Mouse (Mus musculus) retina, embryonic 14.5 days (tissue): ENCODE results near the gene Bmp5.

Source experiments
- DNase-seq: peaks from one replicate; pipeline ENCODE4 v3.0.0-alpha.2; 2015; ENCODE audit warnings: low spot score

The Bmp5 gene

DNA sequence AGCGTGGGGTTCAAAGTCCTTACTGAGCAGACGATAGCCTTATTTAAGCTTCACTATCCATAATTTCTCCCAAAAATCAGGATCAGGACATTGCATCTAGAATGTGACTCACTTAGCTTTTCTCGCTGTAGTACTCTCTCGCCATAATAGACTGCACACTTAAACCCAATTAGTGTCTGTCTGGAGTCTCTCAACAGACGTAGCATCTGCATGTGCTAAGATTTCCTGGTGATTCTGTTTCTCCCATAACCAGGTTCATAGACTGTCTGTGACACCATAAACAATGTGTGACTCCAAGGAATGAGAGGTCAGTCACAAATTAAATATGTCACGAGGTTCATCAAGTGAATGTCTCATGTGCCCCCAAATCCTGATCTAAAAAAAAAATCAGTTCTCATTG, 65.7 kb downstream of the Bmp5 start:
- DNase-seq = no peak

GRCm38 (mm10) chr9:75846010-75846409, 70.8 kb downstream of the Bmp5 start:
- no peak for DNase-seq

DNA sequence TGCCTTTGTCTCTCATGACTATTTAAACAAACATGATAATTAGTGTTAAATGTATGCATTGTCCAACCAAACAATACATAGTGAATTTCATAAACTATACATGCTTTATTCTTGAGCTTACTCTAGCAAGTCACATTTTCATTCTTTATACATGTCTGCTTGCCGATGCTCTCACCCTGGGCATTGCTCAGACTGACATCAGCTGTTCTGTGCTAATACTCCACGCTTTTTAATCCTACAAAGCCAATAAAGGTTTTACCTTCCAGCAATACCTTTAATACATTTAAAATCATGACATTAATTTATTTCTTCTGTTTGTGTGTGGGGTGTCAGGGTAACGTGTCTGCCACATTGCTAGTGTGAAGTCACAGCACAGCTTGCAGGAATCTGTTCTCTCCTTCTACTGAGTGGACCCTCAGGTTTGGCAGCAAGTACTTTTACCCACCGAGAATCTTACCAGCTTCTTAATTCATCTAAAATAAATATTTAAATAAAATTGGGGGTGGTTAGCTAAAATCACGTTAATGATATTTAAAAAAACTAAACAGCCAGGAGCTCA, 75.6 kb downstream of the Bmp5 start:
- DNase-seq = no peak

DNA sequence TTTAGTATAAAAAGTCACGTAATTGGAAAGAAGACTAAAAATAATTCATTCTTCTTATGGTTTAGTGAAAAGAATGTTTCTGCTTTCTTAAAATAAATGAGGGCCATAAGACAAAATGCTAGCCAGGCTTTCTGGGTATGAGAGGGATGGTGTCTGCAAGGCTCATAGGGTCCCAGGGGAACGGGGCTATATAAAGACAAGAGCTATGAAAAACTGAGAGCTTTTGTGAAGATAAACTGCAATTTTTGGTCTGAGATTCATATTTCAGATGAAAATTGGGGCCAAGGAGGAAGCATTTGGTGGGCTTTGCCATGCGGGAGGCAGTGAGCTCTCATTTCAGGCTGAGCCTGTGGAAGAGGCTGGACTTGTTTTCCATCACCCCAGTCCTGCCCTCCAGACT, 83.0 kb downstream of the Bmp5 start:
- DNase-seq = no peak

GRCm38 (mm10) chr9:75858939-75859338, 83.8 kb downstream of the Bmp5 start:
- no peak for DNase-seq

GRCm38 (mm10) chr9:75870332-75871177, 95.4 kb downstream of the Bmp5 start:
- DNase-seq = no peak

- no peak for DNase-seq
These were observed 101.2 kb downstream of the Bmp5 start for GRCm38 (mm10) chr9:75876333-75876732.

DNA sequence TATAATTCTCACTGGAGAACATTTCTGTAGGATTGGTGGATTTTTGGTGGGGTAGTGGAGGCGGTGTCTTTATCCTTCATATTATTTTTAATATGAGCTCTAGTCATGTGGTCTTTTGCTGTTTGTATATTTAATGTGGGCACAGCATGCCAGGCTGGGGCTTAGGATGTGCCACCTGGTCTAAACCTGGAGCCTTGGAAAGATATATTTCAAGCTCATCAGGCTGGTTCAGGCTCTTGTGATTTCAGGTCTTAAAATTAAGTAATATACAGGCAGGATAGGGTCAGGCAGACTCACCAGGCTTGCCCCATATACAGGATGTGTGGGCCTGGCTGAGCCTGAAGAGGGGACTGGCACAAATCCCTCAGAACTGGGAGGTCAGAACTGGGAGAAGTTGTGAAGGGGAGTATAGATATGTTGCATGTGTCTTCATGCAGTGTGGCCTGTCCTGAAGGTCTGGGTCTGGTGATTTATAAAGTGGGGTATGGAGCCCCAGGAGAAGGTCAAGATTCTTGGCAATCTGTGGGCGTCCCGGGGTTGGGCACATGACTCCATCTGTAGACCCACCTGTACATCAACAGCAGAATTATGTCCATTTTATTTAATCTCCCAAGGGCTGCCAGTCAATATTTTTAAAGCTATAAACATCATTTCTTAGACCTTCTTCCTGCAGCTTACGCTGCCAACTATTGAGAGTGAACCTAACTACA, 108.5 kb downstream of the Bmp5 start:
- no peak for DNase-seq

- DNase-seq = no peak
These were observed 111.8 kb downstream of the Bmp5 start for GRCm38 (mm10) chr9:75886801-75887544.

DNA sequence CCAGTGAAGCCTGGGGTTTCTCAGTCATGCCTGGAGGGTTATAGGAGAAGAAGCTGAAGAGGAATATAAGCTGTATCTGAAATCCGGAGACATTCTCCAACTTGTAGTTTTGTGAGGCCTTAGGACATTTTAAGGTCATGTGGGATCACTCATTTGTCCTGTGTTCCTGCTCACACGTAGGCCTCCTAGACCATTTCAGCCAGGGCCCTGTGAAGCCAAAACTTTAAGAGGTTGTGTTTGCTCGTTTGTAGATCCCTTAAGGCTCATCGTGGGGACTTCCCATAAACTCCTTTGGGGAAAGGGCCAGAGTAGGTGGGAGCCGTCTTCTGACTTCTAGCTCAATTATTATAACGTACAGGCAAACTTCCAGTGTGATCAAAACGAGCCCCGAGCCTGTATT, 121.8 kb downstream of the Bmp5 start:
- no peak for DNase-seq

- DNase-seq = no peak
These were observed 122.9 kb downstream of the Bmp5 start for GRCm38 (mm10) chr9:75898022-75898421.

DNA sequence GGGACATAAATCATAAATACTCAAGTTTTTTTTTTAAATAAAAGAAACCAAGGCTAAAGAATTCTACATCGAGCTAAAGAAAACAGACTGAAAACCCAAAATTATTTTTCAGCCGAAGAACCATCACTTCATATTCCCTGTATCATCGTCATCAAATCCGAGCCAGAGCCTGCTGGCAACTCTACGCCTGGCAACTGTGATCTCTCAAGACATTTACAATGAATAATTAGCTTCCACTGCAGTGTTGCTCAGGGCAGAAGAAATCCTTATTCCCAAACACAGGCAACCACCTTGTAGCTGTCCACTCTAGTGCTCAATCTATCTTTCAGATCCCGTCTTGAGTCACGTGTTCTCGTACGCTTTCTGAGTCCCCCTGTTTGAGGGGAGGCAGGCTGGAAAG, 126.1 kb downstream of the Bmp5 start:
- DNase-seq = no peak

- peak; percentile 36 for DNase-seq
These were observed 130.3 kb downstream of the Bmp5 start for GRCm38 (mm10) chr9:75905497-75905896.

- DNase-seq = no peak
These were observed 135.1 kb downstream of the Bmp5 start for GRCm38 (mm10) chr9:75910112-75910799.

DNA sequence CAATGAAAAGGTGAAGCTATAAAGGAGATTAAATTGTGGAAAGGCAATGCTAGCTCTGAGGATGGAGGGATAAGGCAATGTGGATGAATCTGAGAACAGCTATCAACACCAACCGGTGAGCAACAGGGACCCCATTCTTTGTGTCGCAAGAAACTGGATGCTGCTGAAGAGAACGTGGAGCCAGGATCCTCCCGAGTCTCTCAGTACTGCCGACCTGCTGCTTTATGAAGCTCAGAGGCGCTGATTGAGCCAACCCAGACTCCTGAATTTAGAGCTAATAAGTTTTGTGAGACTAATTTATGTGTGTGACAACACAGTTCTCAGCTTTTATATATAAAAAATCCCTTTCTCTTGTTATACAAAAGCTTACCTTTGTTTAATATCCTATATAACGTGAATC, 136.4 kb downstream of the Bmp5 start:
- no peak for DNase-seq

DNA sequence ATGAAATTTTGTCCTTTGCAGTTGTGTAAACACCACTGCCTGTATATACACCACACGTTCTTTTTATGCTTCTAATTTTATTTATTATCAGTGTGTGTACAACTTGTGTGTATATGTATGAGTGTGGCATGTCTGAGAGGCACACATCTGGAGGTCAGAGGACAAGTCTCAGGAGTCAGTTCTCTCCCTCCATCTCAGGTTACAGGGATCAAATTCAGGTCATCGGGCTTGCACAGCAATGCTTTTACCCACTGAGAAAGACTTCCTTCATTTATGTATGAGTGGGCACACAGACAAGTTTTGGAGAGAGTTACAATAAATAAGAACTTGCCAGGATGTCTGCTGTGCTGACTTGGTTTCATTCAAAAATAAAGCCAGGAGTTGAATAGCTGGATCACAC, 140.9 kb downstream of the Bmp5 start:
- DNase-seq = no peak

DNA sequence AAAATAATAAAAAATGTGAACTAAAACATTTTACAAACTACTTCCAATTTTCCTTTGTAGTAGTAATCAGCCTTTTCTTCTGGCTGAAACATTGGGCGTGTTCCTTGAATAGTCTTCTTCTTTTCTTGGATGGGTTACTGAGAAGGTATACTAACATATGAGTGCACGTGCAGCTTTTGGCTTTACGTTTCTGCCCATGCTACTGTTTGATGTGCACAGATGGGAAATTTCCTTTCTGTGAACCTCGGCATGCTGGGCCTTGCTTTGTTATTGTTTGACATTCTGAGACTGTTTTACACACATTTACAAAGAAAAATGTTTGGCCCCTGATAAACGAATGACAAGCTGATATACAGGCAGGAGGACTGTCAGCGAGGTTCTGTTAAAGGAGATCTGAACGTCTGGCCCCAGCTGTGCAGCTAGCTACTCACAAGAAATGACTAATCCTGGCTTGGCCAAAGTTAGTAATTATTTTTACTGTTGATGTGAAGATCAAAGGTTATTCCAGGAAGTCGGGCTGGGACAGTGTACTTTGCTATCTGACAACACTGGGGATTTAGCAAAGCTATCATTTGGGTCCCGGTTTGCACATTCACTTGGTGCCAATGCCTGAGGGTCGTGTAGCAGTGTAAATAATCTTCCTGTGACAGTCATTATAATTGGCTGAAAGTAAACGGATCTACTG, 152.2 kb downstream of the Bmp5 start:
- DNase-seq = no peak

DNA sequence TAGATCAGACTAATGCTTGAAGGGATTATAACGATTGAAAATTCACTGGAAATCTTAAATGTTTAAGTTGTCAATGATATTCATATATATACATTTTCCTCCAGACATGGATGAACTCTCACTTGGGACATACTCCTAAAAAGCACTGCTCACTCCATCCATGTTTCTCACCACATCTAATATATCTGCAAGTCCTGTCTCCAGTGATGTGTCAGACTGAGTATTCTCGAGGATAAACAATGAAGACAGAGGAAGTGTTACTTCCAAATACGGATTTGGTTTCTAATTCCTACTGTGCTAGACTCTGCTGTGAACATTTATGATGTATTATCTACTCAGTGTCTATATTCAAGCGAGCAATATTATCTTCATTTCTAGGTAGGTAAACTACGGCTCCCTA, 152.9 kb downstream of the Bmp5 start:
- no peak for DNase-seq

- DNase-seq = no peak
These were observed 169.5 kb downstream of the Bmp5 start for GRCm38 (mm10) chr9:75944663-75945062.
